Mouse (Mus musculus) liver, embryonic 11.5 days (tissue): ENCODE measurements around the gene Exosc10. TPM values are rescaled to one million over a fixed set of nuclear protein-coding genes. Genes with fewer than 3 reads are reported as not detected.
A peak's percentile ranks its signal among the peaks of the same experiment; 100 is the strongest.

ENCODE experiments used
- ATAC-seq: fragments of 200-750 bp; cut with Nextera tagmentation; replicated peaks from 2 replicates; pipeline ENCODE4 v1.8.0; 2017; ENCODE audit warnings: moderate number of reproducible peaks, mild to moderate bottlenecking, moderate TSS enrichment, moderate library complexity; ENCODE audit not compliant: low FRiP score
- DNase-seq: peaks from one replicate; pipeline ENCODE4 v3.0.0-alpha.2; 2017; ENCODE audit warnings: low spot score
- H3K27ac ChIP-seq: fragments of 300-500 bp; sonication (generic); 2 replicates; pipeline ENCODE4 v1.5.1; 2014; ENCODE audit warnings: mild to moderate bottlenecking, low read depth, low read length, control low read depth
- H3K27me3 ChIP-seq: fragments of 300-500 bp; sonication (generic); replicated peaks from 2 replicates; pipeline ENCODE4 v1.6.1; 2014; ENCODE audit warnings: low read length, mixed read lengths; ENCODE audit not compliant: control insufficient read depth, insufficient read depth
- H3K36me3 ChIP-seq: fragments of 300-500 bp; sonication (generic); 2 replicates; pipeline ENCODE4 v1.6.1; 2014; ENCODE audit warnings: mild to moderate bottlenecking, low read length, moderate library complexity, mixed read lengths; ENCODE audit not compliant: control insufficient read depth, insufficient read depth
- H3K4me1 ChIP-seq: fragments of 300-500 bp; sonication (generic); replicated peaks from 2 replicates; pipeline ENCODE4 v1.6.1; 2014; ENCODE audit warnings: low read length, mixed read lengths; ENCODE audit not compliant: control insufficient read depth, insufficient read depth
- H3K4me2 ChIP-seq: fragments of 300-500 bp; sonication (generic); 2 replicates; pipeline ENCODE4 v1.6.1; 2014; ENCODE audit warnings: mild to moderate bottlenecking, control low read depth, moderate library complexity
- H3K4me3 ChIP-seq: fragments of 300-500 bp; sonication (generic); 2 replicates; pipeline ENCODE4 v1.5.1; 2014; ENCODE audit warnings: low read depth, low read length, control low read depth
- H3K9ac ChIP-seq: fragments of 300-500 bp; sonication (generic); 2 replicates; pipeline ENCODE4 v1.6.1; 2014; ENCODE audit warnings: low read depth, low read length, control low read depth
- H3K9me3 ChIP-seq: fragments of 300-500 bp; sonication (generic); 2 replicates; pipeline ENCODE4 v1.6.1; 2016; ENCODE audit warnings: low read length, inconsistent platforms, mixed read lengths; ENCODE audit not compliant: control insufficient read depth
- WGBS: fragments of 180-500 bp; shearing (Covaris S2); extraction: QIAGEN DNeasy Blood & Tissue Kit; methylation state at CpG from one replicate; pipeline ENCODE4 v1.1.7; 2014; 5-methylcytosine and 5-hydroxymethylcytosine counted together
- polyA plus RNA-seq: library from polyadenylated mRNA; unstranded; fragments of >200 nt; fragmentation: Nextera tagmentation; extraction: Ambion mirVana; gene quantifications from 2 replicates; pipeline ENCODE4 v1.2.1, GENCODE M21; 2014

Exosc10 gene
- polyA plus RNA-seq, 1 experiment from 2014 or later: 92.4 TPM

DNA sequence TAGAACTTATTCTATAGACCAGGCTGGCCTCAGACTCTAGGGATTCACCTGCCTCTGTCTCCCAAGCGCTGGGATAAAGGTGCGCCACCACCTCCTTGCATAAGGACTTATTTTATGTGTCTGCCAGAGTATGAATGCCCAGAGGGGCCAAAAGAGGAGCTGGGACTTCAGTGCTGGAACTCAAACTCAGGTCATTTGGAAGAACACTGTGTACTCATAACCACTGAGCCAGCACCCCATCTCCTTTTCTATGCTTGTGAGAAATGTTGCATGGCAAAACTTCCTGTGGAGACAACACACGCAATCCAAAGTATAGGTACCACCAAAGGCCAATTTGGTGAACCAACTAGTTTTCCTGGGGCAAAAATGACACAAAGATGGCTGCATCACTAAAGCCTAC is 38.5 kb downstream of the Exosc10 start:
- Histone ChIP-seq H3K9ac (no peak overlapping the region), H3K27me3 (no peaks in the 10 kb centered on the region), H3K36me3 (peaks cover 53% of the 10 kb centered on the region), H3K4me3 (no peak overlapping the region), H3K4me2 (no peak overlapping the region), H3K4me1 (peaks cover 13% of the 10 kb centered on the region), H3K9me3 (peaks cover 2% of the 10 kb centered on the region; the same call in 1 of the 2 replicates), H3K27ac (no peak overlapping the region)
- DNase-seq (no peak), ATAC-seq (no peak)
- 97% methylated on average over 3 of the region's 3 CpGs for WGBS

DNA sequence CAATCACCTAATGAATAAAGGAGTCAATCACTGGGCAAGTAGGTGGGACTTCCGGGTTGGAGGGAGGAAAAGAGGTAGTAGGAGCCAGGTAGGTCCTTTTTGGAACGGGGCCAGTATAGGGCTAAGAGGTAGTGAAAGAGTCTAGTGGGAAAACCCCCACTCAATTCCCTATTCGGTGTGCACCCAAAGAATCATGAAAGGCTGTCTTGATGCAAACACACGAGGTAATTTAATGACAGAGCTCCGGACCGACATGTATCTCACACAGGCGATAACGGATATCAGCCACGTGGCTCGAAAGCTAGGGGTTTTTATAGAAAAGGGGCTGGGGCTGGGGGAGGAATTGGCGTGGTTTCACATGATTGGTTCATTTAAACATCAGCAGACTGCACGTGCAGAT is 40.6 kb downstream of the Exosc10 start:
- Histone ChIP-seq H3K9me3 (peaks cover 2% of the 10 kb centered on the region; the same call in 1 of the 2 replicates), H3K9ac (no peak overlapping the region), H3K4me3 (no peak overlapping the region), H3K4me1 (no peaks in the 10 kb centered on the region; the same call in 1 of the 2 replicates), H3K36me3 (peaks cover 45% of the 10 kb centered on the region), H3K27ac (no peak overlapping the region), H3K4me2 (no peak overlapping the region), H3K27me3 (no peaks in the 10 kb centered on the region)
- ATAC-seq (no peak), DNase-seq (no peak)
- WGBS: 92% methylated on average over 12 of the region's 12 CpGs

DNA sequence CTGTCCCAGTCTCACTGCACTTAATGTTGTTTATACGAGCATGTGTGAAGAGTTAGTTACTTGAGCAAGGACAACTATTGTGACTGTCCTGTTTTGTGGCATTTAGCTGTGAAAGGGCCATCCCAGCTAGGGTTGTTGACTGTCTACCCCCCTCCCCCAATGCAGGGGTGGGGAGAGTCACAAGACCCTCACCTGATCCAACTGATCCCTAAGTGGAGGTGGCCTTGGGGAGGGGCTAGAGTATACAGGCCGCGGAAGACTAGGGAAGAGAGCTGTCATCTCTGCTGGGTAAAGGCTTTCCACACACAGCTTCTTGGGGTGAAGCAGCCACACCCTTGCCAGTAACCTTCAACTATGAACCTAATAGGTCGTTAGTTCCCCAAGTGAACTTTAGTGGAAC is 42.1 kb downstream of the Exosc10 start:
- Histone ChIP-seq H3K27me3 (no peaks in the 10 kb centered on the region), H3K9me3 (peaks cover 2% of the 10 kb centered on the region; the same call in 1 of the 2 replicates), H3K9ac (no peak overlapping the region), H3K27ac (no peak overlapping the region), H3K4me3 (no peak overlapping the region), H3K4me2 (no peak overlapping the region), H3K36me3 (peaks cover 31% of the 10 kb centered on the region), H3K4me1 (no peaks in the 10 kb centered on the region; the same call in 1 of the 2 replicates)
- DNase-seq (no peak), ATAC-seq (no peak)
- 71% methylated on average over 4 of the region's 4 CpGs for WGBS

DNA sequence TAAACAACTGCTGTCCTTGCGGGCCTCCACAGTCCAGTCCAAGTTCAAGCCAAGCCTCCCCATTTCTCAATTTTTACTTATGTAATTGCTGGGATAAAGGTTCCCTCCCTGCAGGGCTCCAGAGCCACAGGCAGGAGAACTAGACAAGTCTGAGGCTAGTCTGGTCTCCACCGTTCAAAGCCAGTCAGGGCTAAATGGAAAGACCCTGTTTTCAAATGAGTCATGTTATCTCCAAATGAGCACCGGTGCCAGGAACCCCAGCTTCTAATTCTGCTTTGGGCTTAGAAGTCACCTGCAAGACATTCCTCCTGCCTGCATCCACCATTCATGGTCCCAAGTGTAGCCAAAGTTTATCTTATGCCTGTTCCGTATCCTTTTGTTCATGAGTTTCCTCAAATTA is 43.6 kb downstream of the Exosc10 start:
- Histone ChIP-seq H3K4me2 (no peak overlapping the region), H3K4me3 (no peak overlapping the region), H3K27ac (no peak overlapping the region), H3K27me3 (no peaks in the 10 kb centered on the region), H3K36me3 (peaks cover 15% of the 10 kb centered on the region), H3K4me1 (no peaks in the 10 kb centered on the region; the same call in 1 of the 2 replicates), H3K9me3 (peaks cover 2% of the 10 kb centered on the region; the same call in 1 of the 2 replicates), H3K9ac (no peak overlapping the region)
- no peak for ATAC-seq
- 58% methylated on average over 4 of the region's 4 CpGs for WGBS
- no peak for DNase-seq

DNA sequence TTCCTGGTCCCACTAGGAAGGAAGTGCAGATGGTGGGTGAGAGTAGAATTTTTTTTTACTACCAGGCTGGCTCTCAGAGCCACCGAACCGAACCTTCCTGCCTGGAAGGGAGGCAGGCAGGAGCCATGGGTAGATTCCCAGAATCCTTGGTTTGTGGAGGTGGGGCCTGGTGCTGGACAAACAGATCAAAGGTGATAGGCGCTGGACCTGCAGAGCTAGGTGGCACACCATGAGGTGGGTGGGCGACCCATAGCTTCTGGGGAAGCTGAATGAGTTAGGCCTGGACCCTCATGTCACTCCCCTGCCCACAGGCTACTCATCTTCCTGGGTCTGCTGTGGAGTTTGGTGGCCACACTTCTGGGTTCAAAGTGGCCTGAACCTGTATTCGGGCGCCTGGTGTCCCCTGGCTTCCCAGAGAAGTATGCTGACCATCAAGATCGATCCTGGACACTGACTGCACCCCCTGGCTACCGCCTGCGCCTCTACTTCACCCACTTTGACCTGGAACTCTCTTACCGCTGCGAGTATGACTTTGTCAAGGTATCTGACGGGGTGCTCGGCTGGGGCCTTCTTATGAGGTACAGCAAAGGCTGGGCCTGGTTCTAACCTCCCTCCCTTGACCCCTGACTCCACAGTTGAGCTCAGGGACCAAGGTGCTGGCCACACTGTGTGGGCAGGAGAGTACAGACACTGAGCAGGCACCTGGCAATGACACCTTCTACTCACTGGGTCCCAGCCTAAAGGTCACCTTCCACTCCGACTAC is 44.3 kb downstream of the Exosc10 start, which contains the start of gene Masp2:
Masp2 (plus strand) TSS at position 198 of the 764 bp plus-strand sequence.
- Histone ChIP-seq H3K4me2 (0 out of 2 replicates have a peak within 1 kb of the TSS, but pooled peaks have one; percentile 8), H3K4me3 (no peak within 1 kb of the TSS)
- no peak for DNase-seq

DNA sequence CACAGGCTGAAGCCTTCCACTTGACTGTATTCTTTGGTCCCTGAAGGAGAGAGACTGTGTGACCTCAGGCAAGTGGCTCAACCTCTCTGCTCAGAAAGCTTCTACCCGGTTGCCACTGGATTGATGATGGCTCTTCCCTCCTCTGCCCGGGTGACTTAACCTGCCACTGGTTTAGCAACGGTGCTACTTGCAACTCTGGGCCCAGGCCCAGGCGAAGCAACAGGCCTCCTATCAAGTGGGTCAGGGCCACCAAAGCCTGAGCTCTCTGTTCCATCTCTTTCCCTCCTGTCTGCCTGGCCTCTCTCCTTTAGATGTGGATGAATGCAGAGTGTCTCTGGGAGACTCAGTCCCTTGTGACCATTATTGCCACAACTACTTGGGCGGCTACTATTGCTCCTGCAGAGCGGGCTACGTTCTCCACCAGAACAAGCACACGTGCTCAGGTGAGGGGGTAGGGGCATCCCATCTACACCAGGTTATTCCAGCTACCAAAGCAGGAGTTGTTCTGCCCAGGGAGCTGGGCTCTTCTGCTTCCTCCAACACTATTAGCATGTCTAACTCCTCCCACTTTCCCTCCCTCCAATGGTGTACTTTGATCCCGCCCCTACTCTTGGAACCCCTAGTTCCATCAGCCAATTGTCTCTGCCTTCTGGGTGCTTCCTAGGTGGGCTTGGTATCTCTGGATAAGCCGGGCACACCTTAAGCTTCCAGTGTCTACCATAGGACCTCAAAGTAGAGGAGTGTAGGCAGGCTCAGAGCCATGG is 45.3 kb downstream of the Exosc10 start:
- H3K4me1 ChIP-seq: no peaks in the 10 kb centered on the region; the same call in 1 of the 2 replicates
- no peak overlapping the region for H3K4me2 ChIP-seq
- peaks cover 4% of the 10 kb centered on the region; the same call in 1 of the 2 replicates for H3K36me3 ChIP-seq
- peaks cover 2% of the 10 kb centered on the region; the same call in 1 of the 2 replicates for H3K9me3 ChIP-seq
- H3K27ac ChIP-seq: no peak overlapping the region
- WGBS: 68% methylated on average over 10 of the region's 10 CpGs
- H3K9ac ChIP-seq: no peak overlapping the region
- no peak overlapping the region for H3K4me3 ChIP-seq
- H3K27me3 ChIP-seq: no peaks in the 10 kb centered on the region
- ATAC-seq: no peak
- no peak for DNase-seq

More for the DNA sequence above, 44.3 kb downstream of the Exosc10 start, which contains the start of gene Masp2:
- no peaks in the 10 kb centered on the region for H3K27me3 ChIP-seq
- H3K36me3 ChIP-seq: peaks cover 8% of the 10 kb centered on the region
- H3K9me3 ChIP-seq: peaks cover 2% of the 10 kb centered on the region; the same call in 1 of the 2 replicates
- no peaks in the 10 kb centered on the region; the same call in 1 of the 2 replicates for H3K4me1 ChIP-seq
- 81% methylated on average over 14 of the region's 14 CpGs for WGBS
- H3K9ac ChIP-seq: no peak within 1 kb of the TSS
- no peak within 1 kb of the TSS for H3K27ac ChIP-seq
- ATAC-seq: no peak

DNA sequence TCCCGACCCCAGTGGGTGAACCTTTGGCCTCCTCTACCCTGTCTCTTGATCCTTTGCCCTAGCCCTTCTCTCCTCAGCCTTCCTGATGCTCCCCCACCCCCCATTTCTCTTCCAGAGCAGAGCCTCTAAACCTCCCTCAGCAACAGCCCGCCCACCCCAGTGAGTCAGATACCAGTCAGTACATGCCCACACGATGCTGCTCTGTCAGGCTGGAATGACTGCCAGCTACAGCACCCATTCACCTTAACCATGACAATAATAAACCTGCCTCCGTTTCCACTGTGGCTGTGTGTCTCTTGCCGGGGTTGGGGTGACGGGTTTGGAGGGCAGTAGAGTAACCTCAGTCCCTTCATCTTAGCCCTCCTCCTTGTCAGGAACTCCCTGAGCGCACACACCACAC is 45.9 kb downstream of the Exosc10 start:
- Histone ChIP-seq H3K36me3 (no peaks in the 10 kb centered on the region), H3K4me3 (no peak overlapping the region), H3K9me3 (no peaks in the 10 kb centered on the region), H3K4me2 (no peak overlapping the region), H3K27ac (no peak overlapping the region), H3K4me1 (no peaks in the 10 kb centered on the region; the same call in 1 of the 2 replicates), H3K27me3 (no peaks in the 10 kb centered on the region), H3K9ac (no peak overlapping the region)
- DNase-seq (no peak), ATAC-seq (no peak)
- WGBS: 75% methylated on average over 7 of the region's 7 CpGs

DNA sequence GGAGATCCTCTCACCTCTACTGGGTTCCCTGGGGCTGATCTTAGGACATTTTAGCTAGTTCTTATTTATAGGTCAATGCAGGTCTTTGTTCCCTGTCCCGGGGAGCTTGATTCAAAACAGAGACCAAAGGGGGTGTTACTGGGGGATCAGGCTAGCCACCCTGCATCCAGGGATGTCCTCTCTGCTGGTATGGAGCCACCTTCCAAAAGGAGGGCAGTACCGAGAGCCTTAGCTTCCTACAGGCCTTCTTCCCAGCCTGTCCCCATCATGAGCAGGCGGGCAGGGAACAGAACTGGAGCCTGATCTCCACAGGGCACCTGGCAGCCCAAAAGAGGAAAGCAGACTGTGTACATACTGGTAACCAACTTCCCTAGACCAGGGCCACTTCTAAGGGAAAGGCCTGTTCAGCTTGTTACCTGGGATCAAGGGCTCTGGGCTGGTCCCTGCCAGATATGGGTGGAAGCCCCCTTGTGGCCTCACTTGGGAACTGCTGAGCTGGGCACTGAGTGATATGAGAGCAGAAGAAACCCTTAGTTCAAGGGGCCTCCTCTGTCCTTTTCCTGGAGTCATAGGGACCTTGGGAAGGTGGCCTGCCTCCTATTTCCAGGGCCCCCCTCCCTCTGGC is 46.4 kb downstream of the Exosc10 start:
- WGBS: 94% methylated on average over 3 of the region's 3 CpGs
- Histone ChIP-seq H3K27ac (no peak overlapping the region), H3K4me3 (no peak overlapping the region), H3K4me2 (no peak overlapping the region), H3K27me3 (no peaks in the 10 kb centered on the region), H3K9me3 (no peaks in the 10 kb centered on the region), H3K9ac (no peak overlapping the region), H3K36me3 (peaks cover 1% of the 10 kb centered on the region; the same call in 1 of the 2 replicates), H3K4me1 (no peaks in the 10 kb centered on the region; the same call in 1 of the 2 replicates)
- peak; percentile 66 for ATAC-seq
- DNase-seq: no peak
